Mouse (Mus musculus) yolk sac, embryonic 10.5 days (tissue): ENCODE data around the gene Relt.

ENCODE experiments used
- DNase-seq: peaks from one replicate; pipeline ENCODE4 v3.0.0-alpha.2; 2017; ENCODE audit warnings: low spot score

The Relt gene

DNA sequence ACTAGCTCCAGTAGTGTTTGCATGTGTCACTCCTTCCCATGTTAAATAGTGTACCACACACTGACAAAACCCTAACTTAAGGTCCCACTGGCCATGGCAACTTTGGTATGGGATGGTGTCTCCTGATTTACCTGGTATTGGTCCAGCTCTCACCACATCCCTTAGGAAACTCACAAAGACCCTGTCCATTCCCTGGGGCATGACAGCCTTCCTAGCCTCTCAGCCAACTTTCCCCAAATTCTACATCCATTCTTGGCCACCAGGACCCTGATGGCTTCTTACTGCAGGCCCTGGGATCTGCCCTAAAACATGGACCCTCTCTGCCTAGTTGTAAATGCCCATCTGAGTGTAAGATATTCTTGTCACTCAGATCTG lies 18.2 kb downstream of the Relt start:
- DNase-seq, result no peak

DNA sequence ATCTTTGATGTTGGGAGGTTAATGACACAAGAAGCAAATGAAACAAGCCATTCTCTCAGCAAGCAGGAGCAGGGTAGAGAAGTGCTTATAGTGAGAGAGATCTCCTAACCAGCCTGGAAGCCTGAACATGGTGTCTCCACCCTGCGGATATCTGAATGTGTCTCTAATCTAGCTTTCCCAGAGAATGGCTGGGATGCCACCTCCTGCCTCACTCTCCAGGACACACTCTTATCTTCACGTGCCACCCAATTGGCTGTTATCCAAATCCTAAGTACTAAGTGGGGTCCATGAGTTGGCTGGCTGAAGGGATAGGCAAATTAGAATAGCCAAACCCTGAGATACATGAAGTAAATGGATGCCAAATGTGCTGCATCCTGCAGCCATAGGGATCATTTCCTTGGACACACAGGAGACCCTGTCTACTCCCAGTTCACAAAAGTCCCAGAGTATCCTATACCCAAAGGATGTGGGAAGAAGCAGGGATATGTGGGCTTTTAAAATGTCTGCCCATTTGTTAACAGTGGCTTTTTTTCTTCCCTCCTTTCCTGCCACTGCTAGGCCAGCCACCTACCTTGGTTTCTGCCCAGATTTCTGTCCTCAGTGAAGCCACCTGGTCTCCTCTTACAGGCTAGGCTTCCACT lies 18.7 kb downstream of the Relt start:
- DNase-seq, result no peak

DNA sequence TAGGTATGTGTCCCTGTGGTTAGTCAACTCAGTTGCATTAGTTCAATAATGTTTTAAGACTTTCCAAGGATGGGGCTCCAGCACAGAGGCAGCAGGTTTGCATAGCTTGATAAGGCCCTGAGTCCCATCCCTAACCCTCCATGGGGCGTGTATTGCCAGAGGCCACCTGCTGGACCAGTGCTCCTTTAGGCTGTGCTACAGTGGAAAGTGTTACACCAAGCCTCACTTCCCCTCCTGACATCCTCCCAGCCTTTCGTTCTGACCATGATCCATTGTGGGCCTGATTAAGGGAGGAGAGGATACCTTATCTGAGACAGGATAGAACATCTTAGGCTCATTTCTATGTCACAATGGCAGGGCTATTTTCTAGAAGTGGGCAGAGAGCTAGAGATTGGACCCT lies 19.4 kb downstream of the Relt start:
- DNase-seq, result no peak

DNA sequence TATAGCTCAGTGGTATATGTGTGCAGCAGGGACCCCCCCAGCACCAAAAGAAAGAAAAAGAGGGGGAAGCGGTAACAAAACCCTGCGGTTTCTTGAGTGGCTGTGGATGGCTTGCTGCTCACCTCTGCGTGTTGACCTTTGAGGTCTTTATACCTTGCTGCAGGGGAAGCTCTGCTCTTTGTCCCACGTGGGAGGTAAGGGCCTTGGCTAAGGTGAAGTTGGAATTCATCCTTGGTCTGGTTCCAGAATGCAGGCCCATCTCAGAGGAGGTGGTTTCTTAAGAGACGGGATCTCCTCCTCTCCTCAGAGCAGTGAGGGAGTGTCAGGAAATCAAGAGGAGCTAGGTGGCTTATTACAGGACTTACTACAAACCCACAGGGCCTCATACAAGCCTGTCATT lies 21.1 kb downstream of the Relt start:
- DNase-seq, result no peak

DNA sequence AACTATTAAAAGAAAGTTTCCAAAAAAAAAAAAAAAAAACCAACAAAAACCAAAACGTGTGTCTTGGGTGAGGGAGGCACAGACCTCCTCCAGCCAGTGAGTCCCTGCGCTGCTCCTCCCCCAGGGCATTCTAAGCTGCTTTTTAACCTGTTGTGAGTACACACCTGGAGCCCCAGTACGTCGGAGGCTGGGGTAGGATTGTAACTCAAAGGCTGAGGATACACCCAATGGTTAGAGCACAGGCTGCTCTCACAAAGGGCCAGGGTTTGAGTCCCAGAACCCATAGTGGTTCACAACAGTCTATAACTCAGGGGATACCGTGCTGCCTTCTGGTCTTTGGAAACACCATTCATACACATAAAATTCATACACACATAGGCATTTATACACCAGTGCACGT lies 21.6 kb downstream of the Relt start:
- DNase-seq, result no peak

DNA sequence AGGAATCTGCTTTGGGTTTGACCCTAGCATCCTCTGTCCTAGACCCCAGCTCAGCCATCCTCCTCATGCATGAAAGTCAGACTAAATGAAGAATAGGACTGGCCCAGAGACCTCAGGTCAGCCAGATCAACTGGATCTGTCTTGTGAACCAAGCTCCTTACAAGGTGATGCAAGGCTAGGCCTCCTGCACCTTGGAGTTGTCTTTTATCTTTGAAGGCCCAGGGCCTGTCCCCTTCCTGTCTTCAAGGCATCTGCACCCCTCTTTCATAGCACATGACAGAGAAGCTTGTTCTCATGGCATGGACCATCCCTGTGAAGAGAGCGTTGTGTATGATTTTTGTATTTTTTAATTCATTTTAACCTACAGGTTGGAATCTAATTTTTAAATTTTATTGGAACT lies 22.3 kb downstream of the Relt start:
- no peak for DNase-seq

DNA sequence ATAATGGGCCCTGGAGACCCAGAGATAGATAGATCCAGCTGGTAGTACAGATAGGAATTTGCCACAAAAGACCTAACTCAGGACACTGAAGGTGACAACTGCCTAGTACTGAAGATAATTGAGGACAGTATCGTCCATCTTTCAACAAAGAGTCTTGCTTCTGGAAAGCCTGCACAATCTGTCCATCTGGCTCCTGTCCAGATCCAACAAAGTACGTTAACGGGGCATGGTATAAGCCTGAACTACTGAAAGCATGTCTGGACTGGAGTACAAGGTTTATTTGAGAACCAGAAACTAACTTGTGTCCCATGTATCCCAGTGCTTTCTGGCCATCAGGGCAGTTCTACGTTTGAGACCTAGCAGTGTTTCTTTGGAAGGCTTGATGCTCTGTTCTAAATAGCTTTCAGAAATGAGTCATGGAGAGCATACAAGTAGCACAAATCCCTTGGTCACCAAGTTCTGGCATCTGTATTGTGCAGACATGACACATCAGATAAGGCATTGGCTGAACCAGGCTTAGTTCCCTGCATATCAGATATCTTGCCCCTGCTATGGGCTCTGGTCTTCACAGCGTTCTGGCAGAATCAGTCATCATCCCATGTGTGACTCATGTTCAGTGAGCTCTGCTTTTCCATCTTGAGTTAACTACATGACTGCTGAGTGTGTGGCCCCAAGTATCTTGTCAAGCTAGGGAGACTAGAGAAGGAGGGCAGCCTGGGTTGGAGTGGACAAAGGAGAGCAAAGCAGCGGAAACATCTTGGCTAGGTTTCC lies 23.4 kb downstream of the Relt start:
- DNase-seq, result no peak

DNA sequence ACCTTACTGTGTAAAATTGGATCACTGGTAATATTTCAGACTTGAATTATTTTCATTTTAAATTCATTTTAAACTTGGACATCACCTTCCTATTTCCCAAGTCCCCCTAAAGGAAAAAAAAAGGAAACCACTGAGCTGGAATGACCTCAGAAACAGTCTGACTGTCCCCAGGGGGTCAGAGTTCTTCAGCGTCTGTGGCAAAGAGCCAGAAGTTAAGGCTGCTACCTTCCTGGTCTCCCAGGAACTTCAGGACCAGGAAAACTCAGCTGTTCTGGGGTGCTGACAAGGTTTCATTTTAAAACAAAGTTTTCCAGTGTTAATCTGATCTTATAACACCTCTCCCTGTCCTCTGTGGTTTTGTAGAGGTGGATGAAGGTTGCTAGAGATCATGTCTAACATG lies 25.5 kb downstream of the Relt start:
- no peak for DNase-seq

DNA sequence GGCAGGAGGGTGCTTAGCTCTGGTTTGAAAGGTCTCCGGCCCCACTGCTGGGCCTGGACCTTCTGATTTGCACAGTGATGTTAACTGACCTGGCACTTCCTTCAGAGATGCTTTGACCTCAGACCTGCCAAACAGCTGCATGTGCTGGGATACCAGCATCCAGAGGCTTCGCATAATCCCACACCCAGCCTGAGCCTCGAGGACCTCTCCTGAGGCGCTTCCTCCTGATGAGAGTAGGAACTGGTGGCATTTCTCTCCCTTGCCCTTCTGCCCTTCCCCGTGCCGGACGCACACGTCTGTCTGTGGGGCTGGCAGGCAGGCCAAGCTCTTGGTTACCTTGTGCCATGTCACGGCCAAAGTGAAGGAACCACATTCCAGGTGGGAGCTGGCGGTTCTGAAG lies 26.6 kb downstream of the Relt start:
- no peak for DNase-seq

DNA sequence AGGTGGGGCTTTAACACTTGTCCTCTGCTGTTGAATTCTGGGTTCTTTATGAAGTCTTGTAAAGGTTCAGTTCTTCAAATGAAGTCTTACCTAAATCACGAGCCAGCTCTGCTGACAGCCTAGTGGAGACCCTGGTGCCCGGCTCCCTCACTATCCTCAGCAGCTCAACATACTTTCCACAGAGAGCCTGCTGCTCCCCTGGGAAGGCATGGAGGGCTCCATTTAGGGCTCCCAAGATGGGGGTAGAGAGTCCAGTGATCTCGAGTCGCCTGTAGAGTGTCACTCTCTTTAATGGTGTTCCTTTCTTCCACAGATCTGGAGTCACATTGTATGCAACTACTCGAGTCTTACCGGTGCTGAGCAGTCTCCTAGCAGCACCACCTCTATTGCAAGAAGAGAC lies 27.5 kb downstream of the Relt start:
- DNase-seq, result no peak

DNA sequence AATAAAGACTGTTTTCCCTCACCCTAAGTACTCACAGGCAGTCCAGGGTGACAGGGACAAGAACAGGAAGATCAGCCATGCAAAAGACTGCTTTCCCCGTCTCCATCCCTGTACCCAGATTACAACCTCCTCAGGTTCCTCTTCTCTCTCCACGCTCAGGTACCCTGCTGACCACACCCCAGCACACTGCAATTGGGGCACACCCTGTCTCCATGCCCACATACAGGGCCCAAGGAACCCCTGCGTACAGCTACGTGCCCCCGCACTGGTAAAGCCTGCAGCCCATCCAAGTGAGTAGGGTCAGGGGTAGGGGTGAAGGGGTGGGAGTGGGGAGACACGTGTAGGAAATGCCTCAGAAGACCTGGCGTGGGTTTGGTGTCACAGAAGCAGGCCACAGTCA lies 28.1 kb downstream of the Relt start:
- DNase-seq, result no peak

DNA sequence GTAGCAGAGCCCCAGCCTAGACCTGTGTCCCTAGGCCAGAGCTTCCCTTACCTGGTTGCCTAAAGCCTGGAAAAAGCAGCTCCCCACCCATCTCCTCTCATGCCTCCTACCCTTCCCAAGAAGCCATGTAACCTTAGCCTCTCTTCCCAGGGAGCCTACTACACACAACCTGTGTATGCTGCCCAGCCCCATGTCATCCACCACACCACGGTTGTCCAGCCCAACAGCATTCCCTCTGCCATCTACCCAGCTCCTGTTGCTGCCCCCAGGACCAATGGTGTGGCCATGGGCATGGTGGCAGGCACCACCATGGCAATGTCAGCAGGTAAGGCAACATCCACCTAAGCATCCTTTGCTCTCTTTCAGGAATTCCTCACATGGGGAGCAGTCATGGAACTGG lies 29.4 kb downstream of the Relt start:
- DNase-seq, result no peak

DNA sequence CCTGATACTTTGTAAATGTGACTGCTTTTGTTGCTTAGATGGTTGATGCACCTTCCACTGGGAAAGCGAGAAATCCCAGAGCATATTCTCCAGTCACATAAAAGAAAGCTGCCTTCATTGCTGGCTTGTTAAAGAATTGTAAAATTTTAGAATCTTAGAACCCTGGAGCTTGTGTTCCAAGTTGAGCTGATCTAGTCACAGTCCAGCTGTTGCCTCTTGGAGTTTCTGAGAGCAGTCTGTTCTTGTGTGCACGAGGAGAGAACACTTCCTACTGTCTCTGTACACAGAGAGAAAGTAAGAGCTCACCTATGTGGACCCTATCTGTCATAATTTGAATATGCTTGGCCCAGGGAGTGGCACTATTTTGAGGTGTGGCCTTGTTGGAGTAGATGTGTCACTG lies 34.7 kb downstream of the Relt start:
- no peak for DNase-seq

DNA sequence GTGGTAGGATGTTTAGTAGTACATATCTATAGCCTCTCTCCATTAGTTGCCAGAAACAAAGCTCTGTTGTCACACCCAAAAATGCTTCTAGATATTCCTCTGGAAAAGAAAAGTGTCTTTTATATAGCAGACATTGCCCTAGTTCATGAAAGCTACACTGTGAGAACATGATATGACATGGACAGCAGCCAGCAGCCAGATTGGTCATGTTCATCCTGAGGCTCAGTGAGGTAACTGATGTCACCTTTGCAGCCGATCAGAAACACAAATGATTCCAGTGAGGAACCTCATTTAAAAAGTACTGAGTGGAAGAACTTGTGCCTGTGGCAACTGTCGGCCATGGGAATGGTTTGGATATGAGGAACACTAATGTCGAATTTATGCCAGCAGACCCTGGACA lies 38.6 kb downstream of the Relt start:
- no peak for DNase-seq

DNA sequence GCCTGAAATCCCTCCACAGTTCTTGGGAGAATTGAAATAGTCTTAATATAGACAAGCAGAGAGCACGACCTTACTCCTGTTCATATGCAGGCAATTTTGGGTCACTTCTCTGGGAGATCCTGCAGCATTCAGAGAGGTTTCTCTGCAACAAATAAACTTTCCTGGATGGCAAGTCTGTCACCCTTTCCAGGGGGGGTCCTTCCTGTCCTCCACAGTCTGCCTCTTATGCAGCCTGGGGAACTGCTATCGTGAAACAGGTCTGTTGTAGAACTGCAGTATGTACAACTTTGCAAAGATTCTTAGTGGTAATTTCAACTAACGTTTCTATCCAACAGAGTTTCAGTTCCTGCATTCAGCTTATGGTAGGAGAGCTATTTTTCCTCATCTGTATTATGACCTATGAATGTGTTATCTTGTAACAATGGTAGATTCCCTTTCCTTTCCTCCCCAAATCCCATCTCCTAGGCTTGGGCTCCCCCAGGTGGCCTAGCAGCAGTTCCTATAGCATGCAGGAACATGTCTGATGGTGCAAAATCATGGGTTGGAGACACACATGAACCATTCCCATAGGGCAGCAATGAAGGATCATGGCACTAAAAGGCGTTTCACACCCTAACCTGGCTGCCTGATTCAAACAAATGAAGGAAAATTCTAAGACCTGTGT lies 44.7 kb downstream of the Relt start:
- no peak for DNase-seq

DNA sequence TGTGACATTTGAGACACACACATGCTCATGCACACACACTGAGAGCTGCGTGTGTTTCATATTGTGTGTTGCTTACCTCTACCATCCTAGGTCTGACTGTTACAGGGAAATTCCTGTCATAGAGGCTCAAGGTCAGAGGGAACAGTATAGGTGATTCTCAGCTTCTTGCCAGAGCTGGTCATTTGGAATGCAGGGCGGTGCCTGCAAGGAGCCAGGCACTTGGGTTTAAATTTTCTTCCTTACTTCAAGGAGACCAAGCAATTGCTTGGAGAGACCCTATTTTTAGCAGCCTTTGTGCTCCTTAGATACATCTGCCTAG lies 45.8 kb downstream of the Relt start:
- no peak for DNase-seq

DNA sequence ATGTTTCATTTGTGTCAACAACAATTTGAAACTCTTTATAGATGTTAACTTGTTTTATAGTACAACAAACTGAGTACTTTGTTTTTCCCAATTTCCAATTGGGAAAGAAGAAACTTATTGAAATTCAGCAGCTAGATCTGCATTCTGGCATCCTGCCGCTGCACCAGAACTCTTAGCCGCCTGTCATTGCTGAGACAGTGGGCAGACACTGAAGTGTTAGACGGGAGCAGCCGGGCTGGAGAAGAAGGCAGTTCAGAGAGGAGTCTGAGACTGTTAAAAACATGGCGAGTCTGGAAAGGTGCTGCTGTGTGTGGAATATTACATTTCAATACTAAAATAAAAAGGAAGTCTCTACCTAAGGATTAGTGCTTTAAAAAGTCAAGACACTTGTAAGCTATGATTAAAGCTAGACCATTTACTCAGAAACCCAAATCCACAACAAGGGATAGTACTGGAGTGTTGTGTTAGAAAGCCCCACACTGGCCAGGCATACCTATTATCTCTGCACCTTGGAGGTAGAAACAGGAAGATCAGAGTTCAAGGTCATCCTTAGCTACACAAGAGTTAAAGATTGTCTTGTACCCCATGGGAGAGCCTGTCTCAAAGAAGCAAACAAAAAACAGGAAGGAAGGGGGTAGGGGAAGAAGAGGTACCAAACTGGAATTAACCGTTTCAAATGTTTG lies 46.3 kb downstream of the Relt start:
- no peak for DNase-seq

DNA sequence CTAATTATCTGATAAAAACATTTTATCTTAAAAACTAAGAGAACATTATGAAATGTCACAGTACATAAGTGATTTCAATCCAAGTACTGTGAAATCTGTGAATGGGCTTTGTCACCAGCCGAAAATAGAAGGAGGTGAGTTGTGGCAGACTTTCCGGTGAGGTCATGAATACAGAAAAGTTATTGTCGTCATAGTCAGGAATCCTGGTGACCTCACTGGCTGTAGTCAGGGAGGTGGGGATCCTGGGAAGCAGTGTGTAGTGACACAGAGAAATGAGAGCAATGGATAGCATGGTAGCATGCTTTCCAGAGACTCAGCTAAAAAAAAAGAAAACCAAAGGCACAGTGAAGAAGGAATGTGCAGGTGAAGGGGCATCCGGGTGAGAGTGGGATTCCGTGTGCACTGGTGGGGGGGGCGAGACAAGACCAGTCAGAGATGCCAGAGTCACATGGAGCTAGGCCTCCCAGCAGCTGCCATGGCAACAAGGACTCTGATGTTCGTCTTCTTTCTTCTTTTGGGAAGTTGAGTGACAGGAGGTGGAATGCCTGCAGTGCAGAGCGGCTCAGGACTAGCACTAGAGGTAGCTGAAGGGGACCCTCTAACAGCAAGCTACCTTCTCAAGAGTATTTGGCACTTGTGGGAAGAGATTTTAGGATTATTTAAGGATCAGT lies 47.2 kb downstream of the Relt start:
- DNase-seq, result no peak

DNA sequence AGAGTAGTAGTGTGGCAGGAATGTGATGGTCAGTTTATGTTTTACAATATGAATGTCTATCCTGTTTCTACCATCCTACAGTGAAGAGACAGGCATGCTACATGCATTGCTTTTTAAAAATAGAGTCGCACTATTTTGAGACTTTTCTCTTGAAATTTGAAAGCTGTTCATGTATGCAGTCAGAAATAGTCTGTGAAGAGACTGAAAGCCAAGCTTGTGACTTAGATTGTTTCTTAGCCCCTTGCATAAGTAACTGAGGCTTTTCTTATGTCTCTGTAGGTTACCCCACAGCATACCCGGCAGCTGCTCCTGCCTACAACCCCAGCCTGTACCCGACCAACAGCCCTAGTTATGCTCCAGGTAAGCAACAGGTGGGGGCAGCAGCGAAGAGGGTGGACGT lies 50.6 kb downstream of the Relt start:
- no peak for DNase-seq

DNA sequence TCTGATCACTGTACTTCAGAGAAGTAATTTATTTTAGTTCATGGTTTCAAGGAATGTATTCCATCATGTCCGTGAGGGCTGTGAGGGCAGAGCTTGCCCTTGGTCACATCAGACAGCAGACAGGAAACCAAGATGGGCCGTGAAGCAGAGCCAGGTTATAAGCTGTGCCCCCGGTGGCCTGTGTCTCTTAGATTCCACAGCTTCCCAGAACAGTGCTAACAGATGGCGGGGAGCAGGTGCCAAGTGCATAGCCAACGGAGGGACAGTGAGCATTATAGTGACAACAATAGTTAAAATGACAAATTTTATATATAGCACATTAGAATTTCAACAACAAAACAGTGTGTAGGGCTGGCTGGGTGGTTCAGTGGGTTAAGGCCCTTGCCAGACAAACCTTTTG lies 51.3 kb downstream of the Relt start:
- DNase-seq, result no peak

DNA sequence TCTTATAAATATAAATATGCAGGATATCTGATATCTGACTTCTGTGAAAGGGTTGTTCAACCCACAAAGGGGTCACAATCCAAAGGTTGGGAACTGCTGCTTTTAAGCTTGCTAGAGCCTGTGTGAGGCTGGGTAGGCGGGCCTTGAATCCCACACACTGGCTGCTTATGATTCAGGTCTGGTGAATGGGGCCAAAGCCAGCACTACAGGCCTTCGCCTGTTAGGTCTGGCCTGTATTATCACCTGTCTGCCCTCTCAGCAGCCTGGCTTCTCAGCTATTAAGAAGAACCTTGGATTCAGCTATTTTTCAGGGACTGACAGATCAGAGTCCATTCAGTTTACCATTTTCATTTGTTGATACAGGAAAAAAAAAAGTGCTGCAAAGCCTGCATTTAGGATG lies 57.9 kb downstream of the Relt start:
- no peak for DNase-seq

DNA sequence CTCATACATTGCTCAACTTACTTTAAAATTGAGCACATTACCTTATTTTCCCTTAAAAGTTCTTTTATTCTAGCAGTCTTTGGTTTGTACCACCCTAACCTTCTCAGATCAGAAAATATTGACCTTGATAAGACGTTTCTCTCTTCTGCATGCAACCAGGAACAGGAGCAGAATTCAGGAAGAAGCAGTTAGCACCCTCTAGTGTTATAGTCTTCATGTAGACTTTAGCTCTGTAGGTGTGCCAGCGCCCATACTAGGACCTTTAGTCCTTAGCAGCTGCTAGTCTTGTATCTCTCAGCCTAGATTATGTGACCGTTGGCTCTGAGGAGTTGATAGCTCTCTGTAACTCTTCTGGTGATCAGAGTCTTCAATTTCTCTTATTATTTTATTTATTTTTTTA lies 64.4 kb downstream of the Relt start:
- no peak for DNase-seq
